Mouse (Mus musculus): ENCODE data around the gene Ptprg.
"Not testable (repeated sequence)": the region's sequence is repeated elsewhere in the genome, so short reads cannot be mapped to it uniquely, and the experiment has no call there.

The Ptprg gene

DNA sequence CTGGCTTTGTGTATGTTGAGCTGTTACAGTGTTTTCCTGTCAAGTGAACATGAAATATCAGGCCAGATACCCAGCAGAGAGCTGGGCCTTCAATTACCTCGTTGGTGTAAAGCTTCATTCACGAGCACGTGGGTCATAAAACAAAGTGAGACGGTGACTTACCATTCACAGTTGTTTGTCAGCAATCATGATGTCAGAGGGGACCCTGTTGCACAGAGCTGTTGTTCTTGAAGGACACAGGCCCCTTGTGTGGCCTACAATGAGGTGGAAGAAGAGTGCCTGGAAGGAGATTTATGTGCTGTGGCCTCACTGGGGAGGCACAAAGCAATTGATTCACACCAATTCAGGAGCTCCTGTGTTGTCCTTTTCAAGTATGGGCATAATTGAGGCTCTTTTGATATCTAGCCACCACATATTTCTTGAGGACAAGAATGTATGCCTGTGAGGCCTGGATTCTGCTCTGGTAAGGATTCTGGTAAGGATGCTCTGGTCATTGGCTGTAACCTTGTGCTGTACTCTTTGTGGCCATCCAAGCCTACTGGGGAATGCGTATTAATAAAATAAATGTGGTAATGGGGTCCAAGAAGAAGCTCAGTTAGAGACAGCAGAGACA is 503.7 kb downstream of the Ptprg start:
- DNase-seq (ENCODE audit: low spot score) = no peak

DNA sequence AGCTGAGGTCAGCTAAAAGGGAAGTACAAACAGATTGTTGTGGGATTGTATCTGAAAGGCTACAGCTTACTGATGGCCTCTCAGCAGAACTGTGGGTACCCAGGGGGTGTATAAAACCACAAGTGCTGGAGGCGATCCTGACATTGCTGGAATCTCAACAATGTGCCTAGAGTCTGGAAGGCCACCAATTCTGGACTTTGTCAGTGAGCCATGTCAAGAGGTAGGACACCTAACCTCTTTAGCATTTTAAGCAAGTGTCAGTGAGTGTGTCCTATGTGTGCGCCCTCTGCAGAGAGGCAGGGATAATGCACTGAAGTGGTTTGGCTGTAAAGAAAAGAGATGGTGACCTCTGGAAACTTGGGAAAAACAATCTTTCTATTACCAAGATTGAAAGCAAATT is 504.5 kb downstream of the Ptprg start:
- DNase-seq (ENCODE audit: low spot score) = no peak

DNA sequence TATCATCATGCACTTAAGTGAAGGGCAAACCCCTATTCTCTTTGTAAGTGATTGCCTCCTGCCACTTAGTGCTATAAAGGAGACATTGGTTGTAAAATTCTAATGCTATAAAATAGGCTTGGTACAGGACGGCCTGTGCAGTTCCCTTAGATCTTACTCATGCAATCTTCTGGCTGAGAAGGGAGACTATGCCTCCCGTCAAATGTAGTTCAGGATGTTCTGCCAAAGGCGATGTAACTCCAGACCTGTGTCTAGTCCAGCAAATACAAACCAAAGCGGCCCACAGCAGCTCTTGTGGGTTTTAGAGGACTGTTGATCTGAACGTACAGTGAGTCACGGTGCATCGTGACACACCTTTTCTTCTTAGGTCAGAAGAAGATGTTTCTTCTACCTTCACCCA is 505.8 kb downstream of the Ptprg start:
- no peak for DNase-seq (ENCODE audit: low spot score)

DNA sequence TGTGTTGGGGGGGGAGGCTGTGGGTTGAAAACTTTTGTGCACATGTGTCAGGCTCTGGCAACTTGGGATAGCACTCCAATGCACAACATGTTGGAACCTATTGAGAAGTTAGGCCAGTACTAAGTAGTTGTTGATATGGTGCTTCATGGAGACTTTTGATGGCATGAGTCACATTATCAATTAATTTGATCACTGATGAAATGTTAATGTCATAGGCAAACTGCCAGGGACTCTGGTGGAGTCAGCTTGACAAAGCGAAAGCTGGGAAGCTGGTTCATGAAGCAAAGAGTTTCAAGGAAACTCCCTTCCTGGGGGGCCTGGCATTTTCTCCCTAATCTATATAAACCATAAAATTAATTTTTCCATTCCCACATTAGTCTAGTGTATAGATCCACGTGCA is 508.0 kb downstream of the Ptprg start:
- DNase-seq (ENCODE audit: low spot score) = not testable (repeated sequence)

DNA sequence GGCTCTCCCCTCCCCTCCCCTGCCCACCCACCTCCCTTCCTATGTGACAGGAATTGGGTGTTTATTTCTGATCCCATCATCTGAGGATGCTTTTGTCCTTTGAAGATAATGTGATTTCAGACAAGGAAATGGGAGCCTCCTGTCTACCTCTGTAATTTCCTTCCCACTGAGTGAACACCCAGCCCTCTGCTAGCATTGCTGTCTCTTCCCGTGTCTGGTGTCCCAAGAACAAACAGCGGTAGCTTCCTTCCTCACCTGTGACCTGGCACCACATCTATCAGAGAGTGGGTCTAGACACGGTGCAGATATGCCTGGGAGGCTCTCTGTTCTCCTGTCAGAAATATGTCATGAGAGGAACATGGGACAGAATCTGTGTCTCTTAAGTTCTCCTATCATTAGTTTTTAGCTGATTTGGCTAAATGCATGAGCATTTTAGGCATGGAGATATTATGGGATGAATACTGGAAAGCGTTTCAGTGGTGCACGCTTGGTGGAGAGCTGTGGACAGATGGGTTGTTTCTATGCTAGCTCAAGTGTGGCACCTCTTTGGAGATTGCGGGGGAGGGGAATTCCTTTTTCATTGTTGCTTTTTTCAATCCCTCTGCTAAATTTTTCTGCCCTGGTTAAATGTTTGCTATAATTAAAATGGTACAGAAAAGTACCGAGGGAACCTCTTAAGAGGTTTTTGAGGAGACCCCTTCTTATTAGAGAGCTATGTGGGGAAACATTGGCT is 509.5 kb downstream of the Ptprg start:
- no peak for DNase-seq (ENCODE audit: low spot score)

DNA sequence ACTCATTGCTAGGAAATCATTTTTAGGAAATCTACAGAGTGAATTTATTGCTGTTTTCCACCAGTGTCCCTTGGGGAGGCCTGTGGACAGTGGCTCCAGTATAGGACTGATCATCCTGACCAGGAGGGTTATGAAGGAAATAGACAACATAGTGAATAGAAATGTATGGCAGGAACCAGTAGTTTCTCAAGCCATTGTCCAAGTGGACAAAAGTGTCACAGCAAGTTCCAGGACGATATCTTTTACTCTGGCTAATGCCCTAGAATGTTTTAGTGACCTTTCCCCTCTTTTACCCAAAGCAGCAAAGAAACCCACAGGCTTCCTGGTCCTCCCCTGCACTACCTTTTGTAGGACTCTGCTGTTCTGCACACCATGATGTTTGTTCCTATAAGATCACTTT is 511.7 kb downstream of the Ptprg start:
- DNase-seq (ENCODE audit: low spot score) = no peak

DNA sequence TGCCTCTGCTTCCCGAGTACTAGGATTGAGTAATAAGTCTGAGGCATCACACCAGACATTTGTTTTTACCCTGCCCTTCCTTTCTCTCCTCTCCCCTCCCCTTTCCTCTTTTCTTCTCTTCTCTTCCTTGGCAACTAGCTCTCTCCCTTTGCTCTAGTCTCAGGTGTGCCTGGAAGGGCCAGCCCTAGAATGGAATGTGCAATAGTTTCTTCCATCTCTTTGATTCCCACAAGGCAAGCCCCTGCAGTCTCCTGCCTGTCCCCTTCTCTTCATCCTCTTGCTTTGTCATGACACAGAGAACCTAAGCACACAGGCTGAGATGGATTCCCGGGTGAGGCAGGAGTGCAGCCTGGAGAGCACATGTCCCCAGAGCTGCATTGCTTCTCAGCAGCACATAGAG is 512.4 kb downstream of the Ptprg start:
- DNase-seq (ENCODE audit: low spot score) = no peak

DNA sequence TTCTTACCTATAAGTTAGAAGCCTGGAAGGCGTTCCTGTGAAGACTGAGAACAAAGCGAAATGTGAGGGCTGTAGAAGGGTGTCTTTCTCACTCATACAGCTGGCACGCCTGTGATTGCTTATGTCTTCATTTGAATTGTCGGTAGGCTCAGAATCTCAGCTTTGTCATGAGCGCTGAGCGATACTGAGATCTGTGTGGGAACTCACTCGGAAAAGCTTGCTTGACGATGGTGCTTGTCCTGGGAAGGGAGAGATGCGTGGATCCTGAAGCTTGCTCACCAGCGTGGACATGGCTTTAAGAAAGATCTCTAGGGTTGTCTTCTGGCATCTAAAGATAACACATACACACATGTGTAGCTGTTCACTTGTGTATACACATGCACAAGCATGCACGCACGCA is 516.4 kb downstream of the Ptprg start:
- no peak for DNase-seq (ENCODE audit: low spot score)

DNA sequence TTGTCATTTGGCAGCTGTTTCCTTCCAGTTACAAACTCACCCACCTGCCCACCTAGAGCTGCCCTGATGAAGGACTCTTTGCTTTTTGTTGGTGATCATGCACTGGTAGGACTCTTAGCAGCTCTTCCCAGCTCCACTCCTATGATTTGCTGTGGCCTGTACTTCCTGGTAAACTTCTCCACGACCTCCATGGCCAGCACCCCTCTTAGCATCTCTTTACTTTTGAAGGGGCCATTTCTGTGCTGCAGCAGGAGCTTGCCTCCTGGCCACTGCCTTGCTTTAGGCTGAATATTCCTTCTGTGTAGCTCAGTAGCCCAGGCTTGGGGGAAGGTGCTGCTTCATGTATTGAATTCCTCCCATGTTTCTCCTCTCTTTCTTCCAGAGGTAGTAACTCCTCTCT is 517.0 kb downstream of the Ptprg start:
- DNase-seq (ENCODE audit: low spot score) = no peak

DNA sequence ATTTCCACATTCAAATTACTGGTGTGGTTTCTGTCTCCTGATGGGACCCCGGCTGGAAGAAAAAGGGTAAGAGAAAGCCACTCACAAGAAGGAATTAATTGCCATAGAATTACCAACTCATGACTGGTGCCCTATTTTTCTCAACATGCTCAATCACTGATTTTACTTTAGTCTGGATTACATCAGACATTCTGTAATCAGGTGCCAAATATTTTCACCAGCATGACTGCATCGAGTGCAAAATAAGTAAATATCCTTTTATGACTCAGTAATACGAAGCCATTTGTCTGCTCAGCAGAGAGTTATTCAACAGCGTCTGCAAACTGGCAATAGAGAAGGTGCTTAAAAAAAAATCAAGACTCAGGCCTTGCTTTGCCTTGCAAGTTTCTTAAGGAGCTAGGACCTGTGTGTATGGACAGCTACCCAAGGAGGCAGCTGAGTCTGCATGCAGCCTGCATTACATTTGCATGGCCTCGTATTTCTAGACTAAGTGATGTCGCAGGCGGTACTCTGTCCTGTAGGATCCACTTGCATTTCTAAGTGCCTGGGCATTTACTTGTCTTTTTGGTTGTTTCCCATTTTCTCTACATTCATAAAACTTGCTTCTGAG is 517.6 kb downstream of the Ptprg start:
- no peak for DNase-seq (ENCODE audit: low spot score)

DNA sequence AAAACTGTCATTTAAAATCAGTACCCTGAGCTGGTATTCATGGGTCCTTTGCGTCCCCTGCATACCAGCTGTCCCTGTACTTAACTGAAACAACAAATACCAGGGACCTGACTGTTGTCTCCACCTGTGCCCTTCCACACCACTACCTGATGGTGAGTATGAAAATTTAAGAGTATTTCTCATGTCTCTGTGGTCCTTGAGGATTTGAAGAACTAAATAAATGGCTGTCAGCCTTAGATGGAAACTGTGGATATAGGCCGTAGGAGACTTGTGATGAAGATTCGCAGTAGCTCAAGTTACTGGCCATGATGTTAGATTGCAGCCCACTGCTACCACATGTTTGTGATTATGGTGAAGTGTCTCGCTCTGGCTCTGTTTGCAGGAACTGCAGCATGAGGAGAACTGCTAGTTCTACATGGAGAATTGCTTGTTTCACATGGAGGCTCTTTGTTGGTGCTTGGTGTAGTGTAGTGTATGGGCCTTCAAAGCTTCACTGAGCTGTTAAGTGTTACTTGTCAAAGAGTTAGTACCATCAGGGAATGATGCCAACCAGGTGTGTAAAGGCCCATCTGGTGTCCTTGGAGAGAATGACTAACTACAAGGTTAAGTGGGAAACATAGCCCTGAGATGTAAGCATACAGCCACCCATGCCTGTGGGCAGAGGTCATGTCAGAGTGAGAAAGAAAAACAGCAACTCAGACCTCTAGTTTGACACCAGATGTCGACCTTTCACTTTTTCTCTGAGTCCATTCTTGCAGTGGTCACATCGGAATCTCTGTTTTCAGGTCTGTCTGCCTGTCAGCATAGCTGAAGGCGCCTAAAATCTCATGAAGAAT is 518.9 kb downstream of the Ptprg start:
- DNase-seq (ENCODE audit: low spot score) = no peak

DNA sequence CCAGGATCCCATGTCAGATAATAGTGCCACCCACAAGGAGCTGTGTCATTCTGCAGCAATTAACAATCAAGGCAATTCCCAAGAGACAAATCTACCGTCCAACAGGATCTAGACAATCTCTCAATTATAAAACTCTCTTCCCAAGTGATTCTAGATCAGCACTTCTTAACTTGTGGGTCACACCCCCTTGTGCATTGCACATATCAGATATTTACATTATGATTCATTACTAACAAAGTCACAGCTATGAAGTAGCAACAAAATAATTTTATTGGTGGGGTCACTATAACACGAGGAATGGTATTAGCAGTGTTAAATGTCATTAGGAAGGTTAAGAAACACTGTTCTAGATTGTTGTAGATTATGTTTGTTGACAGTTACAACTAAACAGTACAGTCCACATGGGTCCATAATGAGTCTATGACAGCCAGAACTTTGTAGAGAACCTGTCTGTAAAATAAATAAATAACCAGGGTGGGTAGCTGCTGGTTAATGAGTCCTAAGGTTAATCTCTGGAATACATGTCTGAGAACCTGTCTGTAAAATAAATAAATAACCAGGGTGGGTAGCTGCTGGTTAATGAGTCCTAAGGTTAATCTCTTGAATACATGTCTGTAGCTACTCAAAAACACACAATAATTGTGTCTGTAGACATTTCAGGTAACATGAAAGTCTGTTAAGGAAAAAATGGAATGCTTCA is 520.2 kb downstream of the Ptprg start:
- DNase-seq (ENCODE audit: low spot score) = no peak

DNA sequence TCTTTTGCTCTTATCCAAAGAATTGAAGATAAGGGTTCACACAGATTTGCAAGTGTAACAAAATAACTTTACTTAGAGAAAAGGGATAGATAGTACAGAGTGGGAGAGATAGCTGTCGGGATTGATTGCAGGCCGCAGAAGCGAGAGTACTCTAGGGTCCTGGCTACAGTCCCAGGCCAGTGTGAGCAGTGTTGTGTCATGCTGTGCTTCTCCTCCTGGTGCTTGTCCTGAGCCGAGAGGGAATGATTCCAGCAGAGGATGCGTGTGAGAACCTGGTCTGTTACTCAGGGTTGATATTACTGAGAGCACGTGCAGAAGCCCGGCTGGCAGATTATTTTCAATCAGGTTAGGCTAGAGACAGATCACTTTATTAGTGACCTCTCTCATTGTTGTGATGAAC is 523.9 kb downstream of the Ptprg start:
- DNase-seq (ENCODE audit: low spot score) = no peak

DNA sequence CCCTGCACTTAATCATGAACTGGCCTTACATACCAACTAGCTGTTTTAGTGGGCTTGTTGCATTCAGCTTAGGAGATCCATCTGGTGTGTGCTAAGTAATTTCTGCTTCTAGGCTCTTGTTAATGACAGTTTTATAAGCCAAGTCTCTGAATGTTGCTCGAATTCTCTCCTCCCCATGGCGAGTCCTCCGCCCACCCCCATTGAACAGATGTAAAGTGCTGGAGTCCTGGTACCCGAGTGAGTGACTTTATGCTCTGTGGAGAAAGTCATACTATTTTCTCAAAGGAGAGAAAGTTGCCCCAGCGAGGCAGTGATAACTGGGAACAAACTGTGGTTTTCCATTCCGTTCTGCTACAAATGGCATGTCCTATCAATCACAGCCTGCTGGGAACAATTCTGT is 525.9 kb downstream of the Ptprg start:
- DNase-seq (ENCODE audit: low spot score) = no peak

DNA sequence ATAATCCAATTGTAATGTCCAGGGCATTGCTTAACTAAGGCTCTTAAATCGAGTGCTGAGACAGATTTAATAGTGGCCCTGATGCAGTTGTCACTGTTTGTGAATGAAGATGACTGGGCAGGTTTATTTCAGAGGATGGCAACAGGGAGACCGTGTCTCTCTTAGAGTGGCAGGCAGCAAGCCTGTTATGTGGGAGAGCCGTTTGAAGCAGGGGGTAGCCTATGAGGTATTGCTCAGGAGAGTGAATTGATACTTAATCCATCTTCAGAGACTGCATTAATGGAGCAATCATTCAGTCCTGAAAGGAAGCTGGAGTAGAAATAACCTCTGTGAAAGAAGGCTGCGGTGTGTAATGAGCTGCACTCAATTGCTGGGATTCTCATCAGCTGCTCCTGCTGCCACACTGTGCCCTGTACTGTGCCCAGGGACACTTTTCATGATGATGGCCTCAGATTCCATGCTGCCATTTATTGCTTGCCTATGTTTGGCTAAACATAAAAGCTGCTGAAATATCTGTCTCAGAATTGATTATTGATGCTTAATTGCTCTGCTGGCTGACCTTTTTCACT is 526.6 kb downstream of the Ptprg start:
- DNase-seq (ENCODE audit: low spot score) = no peak

DNA sequence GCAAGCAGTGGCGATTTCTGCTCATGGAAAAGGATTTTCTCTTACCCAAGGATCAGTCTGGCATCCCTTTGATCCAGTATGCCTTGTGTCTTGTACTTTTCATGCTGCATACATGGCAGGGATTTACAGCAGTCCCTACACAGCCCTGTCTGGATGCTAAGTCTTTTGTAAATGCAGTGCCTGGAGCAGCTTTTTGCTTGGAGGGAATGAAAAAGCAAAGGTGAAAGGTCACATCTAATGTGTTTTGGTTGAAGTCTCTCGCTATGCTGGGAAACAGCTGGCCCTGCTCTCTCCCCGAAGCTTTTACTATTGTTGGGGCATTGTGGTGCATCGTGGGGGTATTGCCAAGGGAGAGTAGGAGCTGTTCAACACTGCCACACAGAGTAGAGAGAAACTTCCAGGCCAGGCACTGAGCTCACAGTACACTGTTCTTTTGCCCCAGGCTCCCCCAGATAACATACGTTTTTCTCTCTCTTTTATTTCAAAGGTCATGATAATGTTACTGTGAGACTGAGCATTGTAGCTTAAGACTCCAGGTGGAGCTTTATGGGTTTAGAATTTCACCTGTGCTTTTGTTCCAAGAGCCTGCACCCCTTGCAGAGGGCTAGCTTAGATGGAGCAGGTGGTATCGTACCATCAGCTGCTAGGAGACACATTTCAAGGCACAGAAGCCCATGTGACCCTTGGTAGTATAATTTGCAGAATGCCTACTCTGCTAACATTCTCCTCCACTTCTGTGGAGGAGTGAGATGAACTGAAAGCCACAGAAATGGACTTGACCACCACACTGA is 529.0 kb downstream of the Ptprg start:
- no peak for DNase-seq (ENCODE audit: low spot score)

DNA sequence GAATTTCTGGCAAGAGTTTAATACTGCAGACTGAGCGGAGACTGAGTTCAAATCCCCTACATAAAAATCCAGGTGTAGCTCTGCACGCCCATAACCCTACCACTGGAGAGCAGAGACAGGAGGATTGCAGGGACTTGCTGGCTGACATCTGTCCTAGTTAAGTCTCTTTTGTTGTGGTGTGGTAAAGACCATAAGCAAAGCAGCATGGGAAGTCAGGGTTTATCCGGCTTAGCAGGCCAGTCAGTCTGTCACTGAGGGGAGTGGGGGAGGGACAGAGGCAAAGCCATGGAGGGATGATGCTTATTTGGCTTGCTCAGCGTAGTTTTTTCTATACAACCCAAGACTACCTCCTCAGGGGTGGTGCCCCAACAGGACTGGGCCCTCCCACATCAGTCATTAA is 530.7 kb downstream of the Ptprg start:
- no peak for DNase-seq (ENCODE audit: low spot score)

DNA sequence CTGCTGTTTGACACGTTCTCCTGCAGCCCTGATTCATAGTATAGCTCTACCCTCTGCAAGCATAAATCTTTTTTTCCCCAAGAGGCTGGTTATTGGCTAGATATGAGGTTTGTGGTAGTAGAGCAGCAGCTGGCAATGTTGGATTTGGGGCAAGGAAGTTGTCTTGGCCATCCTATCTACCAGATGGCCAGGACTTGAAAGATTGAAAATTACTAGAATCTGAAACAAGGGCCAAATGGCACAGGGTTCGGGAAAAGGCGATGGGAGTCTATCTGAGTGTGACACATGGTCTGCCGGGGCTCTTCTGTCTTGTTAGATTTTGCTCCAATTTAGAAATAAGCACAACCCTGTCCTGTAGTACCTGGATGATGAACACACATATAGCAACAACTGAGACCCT is 531.7 kb downstream of the Ptprg start:
- no peak for DNase-seq (ENCODE audit: low spot score)

DNA sequence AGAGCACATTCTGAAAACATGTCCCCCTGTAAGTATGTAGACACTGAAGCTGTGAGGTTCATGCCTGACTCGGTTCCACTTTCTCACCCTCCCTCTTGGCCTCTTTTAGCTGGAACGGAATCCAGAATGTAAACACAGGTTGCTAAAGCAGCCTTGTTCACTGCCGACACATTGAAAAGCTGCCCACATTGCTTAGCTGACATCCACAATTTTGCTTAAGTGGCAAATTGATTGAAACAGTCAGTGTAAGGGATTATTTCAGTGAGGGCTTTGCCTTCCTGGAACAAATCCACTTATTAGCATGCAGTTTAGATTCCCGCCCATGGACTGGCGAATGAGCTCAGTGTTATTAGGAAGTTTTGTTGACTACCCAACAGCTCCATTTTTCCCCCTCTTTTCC is 532.8 kb downstream of the Ptprg start:
- no peak for DNase-seq (ENCODE audit: low spot score)

DNA sequence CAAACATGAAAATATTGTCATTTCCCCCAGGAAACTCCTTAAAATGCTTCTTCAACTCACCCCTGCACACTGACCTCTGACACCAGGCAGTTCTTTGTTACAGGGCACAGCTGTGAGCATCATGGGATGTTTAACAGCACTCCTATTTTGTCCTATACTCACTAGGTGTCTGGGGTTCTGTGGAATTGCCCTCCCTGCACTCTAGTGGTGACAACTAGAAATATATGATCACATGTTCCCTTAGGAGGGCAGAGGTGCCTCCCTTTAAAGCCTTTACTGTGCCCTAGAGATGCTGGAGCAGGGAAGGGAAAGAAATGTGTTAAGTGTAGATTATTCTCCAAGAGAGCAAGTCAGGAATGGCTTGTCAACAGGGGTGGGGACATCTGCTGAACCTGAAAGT is 536.6 kb downstream of the Ptprg start:
- DNase-seq (ENCODE audit: low spot score) = no peak

DNA sequence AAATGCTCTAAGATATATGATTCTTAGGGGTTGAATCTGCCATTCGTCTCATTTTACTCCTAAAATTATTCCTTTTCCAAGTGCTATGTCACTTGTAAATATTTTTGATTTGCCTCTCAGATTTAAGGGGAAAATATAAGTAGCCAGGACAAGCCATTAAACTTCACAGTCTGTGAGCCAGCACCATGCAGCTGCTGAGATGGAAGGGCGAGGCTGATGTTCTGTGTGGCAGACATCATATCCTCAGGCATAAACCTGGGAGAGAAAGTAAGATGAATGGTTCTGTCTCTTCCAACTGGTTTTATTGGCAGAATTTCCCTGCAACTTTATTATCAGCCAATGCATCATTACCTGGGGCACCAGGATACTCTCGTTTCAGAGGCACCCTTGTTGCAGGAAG is 538.4 kb downstream of the Ptprg start:
- no peak for DNase-seq (ENCODE audit: low spot score)

All from urinary bladder, postnatal 10 days (tissue).